Mouse (Mus musculus) megakaryocyte, adult 5-6 weeks (primary cell): ENCODE measurements at regions not wholly inside any gene's neighbourhood (a gene's known extent, or its start where the extent isn't known, plus 50 kb on each side); places are given as distances from the start of the nearest gene placed in this dataset.

Experiments
- ATAC-seq: 2 replicates; pipeline ENCODE4 v1.8.0; 2016; ENCODE audit warnings: mild to moderate bottlenecking, inconsistent platforms; ENCODE audit not compliant: poor library complexity, severe bottlenecking

DNA sequence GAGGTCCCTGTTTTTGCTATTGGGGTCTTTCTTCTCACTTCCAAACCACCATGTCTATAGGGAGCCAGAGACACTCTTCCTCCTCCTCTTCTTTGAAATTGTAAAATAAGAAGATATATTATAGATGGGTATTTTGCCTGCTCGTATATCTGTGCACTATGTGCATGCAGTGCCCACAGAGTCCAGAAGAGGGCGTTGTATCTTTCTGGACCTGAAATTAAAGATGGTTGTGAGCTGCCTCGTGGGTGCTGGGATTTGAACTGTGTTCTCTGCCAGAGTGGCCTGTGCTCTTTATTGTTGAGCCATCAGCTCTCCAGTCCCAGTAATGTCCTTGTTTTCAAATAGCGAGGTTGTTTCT is 285.7 kb upstream of the Gm10131 start:
- no peak for ATAC-seq

DNA sequence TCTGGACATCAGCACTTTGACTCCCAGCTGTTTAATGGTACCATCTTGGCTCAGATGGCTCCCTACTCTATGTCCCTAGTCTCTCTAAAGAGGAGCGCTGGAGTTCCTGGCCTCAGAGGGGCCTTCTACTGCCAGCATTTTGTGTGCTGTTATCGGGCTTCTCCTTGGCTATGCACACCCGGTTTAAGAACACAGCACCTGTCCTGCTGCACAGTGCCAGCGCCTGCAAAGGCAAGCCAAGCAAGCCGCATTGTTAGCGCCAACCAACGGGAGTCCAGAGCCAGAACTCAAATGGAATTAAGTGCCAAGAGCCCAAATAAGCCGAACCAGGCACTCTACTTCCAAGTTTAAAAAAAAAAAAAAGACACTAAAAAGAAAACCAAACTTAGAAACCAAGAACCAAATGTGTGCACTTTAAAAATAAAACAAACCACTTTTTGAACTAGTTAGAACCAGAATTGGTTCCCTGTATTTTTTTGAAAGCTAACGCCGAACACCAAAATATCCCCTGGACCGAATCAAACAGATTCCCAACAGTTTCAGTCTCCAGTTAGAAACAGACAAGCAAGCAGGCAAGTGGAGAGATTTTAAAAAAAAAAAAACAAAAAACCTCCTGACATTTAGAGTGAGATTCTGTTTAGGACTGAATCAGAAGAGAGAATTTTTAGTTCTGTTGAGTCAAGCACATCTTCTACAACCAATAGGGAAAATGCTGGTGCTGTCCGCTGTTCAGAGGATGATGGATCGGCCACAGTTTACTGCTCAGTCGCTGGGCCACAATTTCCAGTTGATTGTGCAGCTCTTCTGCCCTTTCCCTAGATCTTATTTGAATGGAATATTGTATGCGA is 281.7 kb upstream of the Gm10131 start:
- no peak for ATAC-seq

DNA sequence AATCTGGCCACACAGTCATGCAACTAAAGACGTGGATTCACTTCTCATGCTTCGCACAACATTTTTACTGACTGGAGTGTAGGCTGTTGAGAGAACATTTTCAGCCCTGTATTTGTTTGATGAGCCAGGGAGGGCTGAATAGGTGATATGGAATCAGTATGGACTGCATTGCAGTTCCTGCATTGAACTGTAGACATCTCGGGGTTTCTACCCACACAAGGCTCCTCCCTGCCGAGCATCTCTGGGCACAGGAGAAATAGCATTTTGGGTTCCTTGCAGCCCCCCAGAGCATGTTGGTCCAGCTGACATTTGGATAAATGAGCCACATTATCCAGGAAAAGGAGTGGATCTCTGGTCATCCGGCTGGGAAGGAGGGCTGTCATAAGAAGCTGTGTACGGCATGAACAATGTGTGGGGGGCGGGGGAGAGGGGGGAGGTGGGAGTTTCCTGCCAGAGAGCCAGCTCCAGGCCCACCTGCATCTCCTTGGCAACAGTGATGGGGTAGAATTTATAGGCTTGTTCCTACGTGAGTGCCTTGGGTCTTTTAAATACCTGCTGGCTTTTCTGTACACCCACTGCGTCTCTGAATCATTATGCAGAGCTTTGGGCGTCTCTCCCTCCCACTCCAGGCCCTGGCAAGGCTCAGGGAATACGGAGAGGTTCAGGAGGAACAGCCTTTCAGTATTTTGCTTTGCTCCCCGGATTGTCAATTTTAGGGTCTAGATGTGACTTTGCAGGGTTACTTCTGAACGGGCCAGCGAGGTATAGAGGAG is 280.9 kb upstream of the Gm10131 start:
- no peak for ATAC-seq

DNA sequence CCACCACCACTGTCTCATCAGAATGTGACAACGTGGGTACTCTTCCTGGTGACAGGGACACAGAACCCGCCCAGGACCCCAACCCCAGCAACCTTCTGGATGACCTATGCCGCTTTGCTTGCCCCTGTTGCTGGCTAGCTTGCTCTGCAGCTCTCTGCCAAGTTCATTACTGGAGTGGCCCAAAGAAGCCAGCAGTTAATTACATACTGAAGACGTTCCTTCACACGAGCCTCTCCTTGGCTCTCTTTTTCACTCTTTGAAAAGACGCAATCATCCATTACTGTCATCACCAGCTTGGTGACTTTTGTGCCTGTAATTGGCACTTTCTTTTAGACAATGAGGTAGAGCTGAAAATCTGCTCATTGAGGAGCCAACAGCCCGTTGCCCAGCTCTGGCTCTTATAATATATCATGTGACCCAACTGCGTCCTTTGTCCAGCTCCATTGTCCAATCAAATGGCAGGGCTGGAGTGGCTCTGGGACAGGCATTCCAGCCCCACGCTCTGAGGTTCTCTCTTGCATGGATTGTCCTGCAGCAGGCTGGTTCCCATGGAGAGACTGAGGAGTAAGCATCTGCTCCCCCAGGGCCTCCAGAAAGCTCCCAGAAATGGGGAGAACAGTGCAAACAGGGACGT is 274.4 kb upstream of the Gm10131 start:
- ATAC-seq: no peak

DNA sequence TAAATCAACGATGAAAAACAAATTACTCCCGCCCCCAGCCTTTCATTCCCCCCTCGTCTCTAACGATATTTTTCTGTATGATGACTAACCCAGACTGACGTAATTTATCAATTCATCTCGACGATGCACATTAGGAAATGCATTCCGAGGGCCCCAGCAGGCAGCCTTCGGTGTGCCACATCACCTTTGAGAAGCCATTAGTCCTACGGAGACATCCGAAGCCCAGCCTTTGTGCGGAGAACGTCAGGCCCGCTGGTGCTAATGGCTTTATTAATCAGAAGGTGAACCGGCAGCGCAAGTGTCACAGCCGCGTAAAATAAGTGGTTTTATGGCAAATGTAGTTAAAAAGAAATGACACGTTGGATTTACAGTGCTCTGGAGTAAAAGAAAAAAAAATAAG is 269.1 kb upstream of the Gm10131 start:
- no peak for ATAC-seq

DNA sequence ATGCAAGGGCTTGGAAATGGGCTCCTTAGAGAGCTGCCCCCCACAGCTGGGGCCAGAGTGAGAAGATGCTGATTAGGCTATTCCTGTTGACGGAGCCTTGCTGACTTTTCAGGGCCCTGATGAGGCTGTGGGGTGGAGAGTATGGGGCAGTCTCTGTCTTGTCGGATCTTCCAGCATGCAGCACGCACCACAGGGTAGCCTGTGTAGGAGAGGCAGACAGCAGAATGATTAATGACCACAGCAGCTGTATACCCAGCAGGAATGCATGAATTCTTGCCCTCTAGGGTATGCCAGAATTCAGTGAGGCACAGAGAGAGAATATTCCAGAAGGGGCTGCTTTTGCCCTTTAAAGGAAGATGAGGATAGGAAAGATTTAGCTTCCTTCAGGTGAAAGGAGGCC is 265.6 kb upstream of the Gm10131 start:
- no peak for ATAC-seq

DNA sequence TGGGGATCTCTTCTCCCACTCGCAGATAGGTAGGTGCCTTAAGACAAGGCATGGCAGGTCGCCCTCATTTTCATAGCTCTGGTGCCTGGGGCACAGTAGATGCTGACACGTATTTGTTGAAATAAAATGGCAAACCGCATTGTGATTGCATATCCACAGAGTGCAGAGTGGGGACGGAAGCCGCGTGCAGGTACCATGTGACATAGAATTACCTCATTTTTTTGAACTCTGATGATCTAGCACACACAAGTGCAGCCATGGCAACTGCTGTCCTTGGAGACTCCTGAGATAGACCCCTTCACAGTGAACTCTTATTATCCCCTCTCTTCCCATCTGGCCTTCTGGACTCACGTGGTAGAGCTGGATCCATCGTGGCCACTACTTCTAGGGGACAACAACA is 262.7 kb upstream of the Gm10131 start:
- no peak for ATAC-seq

DNA sequence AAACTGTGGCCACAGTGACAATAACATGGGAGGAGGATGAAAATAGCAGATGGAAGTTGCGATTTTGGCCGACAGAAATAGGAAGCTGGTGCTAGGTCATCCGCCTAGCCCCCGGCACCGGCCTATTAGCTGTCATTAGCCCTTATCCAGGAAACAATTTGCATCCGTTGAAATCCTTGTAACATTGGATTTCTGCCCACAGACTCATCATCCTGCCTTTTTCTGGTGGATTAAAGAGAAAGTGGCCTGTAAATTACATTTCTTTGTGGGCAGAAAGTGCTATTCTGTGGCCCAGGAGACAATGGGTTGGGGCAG is 261.1 kb upstream of the Gm10131 start:
- no peak for ATAC-seq

DNA sequence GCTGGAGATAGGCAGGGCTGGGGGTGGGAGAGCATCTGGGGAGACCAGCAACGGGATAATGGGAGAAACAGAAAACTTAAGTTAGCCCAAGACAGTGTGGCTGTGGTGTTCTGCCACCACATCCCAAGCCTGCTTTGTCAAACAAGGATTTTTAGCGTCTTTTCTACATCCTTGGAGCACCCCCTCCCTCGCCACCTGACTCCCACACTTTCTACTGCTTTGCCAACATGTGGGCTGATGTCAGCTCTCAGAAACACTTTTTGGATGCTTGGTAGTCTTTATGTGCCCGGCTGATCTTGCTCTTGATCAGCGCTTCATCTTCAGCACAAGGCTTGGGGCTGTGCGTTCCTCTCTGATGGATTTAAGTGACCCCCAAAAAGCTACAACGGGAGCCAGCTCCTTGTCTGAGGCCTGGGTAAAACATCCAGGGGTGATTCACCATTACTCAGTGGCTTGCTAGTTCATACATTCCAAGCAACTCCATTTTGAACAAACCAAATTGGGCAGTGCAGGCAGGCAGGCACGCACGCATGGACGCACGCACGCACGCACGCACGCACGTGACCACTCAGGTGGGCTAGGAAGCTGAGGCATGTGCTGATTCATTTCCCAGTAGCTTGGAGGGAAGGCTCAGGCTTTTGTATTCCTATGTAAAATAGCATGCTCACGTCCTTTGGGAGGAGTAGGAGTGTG is 260.6 kb upstream of the Gm10131 start:
- ATAC-seq: no peak

DNA sequence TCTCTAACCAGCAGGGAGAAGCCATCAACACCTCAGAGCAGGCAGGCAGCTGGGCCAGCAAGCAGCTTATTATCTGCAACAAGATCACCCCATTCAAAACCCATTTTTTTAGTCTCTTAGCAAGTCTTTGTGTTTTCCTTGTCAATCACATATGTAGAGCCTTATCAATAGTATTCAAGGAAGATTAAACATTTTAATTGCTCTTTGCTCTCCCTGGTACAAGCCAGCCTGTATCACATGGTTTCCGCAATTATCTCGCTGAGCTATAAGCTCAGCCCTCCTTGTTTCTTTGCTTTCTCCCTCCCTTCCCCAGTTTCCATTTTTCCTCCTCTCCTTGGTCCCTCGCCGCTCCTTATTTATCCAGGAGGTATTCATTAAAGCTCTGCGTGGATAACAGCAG is 259.9 kb upstream of the Gm10131 start:
- ATAC-seq: no peak

DNA sequence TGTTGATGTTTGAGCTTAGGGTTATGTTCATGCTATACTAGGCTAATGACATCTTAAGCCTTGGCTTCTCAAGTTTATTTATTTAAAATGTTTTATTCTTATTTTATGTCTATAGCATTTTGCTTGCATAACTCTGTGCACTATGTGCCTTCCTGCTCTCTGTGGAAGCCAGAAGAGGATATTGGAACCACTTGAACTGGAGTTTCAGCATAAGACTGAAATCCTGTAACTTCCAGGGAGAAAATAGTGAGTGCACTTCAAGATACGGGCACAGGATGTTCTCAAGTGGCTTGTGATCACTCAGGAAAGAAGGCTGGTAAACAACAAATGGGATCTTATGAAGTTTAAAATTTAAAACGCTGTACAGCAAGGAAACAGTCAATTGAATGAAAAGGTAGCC is 257.0 kb upstream of the Gm10131 start:
- no peak for ATAC-seq

DNA sequence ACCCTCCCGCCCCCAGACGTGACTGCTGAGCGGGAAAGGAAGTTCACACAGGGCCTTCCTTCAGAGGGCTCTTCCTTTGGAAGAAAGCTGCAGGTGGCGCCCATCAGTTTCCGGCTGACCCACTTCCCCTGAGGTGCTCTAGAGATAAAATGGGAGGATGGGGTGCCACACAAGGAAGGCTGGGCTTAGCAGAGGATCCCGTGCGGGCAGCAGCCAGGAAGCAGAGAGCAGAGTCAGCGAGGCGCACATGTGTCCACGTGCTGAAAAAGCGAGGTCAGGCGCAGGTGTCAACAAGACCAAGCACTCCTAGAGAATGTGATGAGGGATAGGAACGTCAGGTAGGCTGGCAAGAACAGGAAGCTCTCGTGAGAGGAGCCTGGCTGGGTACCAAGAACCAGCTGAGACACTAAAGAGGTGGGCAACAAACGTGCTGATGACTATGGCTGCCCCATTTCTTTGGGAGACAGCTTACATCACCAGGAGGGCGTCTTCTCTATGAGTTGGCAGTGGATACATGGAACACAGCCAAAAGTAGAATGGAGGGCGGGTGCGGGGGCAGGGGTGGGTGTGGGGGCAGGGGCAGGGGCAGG is 253.0 kb upstream of the Gm10131 start:
- no peak for ATAC-seq

DNA sequence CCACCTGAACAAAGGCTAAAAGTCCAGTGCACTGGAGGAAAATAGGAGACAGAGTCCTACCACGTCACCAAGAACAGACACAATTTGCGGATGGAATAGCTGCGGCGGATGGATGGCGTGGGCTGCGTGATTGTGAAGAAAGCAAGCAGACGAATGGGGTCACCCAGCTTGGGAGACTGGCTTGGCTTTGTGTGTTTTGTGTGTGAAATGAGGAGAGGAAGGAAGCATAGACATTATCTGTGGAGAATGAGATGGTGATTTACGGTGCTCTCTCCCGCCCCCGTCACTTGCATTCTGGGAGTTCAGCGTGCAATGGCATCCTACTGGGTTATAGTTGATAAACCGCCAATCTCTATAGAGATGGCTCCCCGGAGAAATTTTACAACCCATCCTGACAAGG is 252.1 kb upstream of the Gm10131 start:
- no peak for ATAC-seq

DNA sequence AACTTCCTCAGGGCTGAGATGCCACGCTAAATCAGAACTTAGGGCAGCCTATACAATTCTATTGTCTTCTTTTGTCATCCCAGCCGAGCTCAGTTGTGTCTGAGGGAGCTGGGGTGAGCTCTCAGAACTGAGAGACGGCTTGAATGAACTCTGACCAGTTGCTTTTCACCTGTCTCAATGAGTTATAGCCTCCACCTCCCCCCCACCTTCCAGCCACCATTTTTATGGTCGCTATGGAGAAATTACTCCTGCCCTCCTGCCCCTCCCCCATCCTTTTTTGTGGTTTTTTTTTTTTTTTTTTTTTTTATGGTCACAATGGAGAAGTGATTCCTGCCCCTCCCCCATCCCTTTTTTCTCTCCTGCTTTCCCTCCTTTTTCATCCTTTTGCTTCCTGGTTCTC is 251.6 kb upstream of the Gm10131 start:
- no peak for ATAC-seq

DNA sequence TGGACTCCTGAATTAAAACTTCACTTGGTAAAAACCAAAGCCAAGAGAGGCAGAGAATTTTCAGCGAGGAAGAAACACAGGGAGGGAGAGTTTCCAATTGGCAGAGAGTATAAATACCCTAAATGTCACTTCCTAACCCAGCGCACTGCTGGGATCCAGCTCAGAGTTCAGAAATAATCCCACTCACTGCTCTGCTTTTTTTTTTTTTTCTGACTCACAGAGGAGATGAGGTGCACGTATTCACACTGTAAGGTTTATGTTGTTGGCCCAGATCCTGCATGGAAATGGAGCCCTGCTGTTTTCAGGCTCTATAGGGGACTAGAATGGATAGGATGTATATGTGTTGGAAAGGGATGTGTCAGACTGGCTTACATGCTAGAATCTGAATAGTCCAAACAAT is 249.8 kb upstream of the Gm10131 start:
- no peak for ATAC-seq

DNA sequence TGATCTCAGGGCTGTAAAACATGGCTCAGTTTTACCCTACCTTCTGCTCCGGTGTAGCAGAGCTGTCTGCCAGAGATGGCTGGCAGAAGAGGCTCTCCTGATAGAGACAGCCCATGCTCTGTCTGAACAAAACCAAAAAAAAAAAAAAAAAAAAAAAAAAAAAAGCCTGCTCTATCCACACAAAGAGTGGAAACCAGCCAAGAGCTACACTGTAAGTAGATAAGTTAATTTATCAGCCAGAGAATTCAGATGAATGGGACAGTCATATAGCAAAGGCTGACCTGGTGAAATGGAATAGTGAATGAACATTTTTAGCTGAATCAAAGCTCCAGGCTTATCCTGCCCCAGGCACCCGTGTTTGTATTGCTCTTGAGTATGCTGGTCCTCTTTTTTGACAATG is 248.2 kb upstream of the Gm10131 start:
- ATAC-seq: no peak

DNA sequence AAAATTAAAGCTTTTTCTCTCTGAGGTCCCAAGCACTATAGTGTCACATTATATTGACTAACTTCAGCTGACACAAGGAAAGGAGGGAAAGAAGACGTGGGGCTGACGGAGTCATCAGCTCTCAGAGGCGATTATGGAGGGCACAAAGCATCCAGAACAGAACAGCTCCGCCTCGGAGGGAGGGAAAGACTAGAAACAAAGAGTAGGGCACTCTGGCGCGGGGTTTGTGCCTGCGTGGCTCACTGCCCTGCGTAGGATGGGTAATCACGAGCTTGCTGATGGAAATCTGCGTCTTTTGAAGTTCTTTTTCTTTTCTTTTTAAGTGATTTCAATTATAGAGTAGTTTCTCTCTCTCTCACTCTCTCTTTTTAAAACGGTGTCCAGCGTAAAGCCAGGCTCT is 243.5 kb upstream of the Gm10131 start:
- ATAC-seq: no peak

DNA sequence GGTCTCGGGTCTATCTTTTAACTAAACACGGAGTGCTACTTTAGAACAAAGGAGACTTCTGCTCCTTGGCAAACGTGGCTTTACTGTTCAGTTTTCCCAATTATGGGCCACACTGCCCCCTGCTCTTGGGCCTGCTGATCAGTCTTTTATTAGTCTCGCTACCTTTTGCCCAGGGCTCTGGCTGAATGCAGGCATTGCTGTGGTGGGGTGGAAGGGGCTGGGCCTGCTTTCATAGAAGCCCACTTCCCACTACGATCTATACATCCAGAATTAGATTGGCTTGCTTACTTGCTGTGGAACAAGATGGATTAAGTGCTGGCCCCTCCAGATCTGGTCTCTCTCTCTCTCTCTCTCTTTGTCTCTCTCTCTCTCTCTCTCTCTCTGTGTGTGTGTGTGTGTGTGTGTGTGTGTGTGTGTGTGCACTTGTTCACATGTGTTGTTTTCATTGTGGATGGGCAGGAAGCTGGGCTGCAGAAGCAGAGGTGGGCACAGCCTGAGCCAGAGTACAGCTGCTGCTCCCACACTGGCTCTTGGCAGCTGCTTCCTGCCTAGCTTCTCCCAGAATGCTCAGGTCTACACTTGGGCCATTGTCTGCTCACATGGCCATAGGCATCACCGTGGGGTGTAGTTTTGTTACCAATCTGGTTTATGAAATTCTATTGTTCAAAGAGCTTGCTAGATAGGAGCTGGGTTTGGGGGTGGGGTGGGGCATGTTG is 241.8 kb upstream of the Gm10131 start:
- no peak for ATAC-seq

DNA sequence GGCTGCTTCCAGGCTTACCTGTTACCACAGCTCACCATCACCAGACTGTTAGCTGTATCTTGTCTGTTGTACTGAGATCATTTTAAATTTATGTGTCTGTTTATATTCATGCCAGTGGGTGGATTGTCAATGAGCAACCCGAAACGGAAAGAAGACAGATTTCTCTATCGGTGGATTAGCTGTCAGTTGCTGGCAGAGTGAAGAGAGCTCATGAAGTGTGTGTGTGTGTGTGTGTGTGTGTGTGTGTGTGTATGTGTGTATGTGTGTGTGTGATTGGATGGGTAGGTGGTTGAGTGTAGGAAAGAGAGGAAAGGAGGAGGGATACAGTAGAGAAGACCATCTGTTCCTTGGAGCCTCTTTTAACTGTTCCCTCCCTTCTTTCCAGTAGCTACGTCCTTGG is 223.3 kb upstream of the Gm10131 start:
- ATAC-seq: no peak

DNA sequence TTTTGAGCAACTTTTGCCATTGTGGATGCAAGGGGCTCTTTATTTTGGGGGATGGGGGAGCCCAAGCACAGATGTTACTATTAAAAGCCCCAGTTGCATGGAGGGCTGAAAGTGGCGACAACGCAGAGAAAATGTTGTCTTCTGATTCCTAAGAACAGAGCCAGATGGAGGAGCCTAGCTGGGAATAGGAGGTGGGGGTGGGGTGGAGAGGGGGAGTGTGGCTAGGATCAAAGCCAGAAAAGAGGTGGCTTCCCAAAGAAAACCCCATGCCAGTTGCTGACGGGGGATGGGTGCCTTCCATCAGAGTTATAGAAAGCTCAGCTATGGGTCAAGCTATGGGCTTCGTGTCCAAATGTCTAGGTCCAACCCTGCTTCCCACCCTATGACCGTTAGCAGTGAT is 220.1 kb upstream of the Gm10131 start:
- ATAC-seq: no peak

DNA sequence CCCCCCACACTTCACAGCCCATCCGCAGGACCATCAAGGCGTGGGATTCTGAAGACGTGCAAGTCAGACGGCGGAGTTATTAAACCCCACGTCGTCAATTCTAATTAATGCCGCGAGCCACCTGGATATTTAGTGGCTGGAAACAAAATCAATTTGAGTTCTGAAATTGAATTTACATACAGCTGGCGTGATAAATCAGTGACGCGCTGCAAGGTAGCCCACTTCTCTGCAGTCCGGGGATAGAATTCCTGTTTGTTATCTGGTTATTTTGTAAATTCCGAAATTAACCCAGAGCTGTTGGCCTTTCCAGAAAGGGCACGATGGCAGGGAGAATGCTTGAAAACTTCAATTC is 215.1 kb upstream of the Gm10131 start:
- no peak for ATAC-seq
